Mouse (Mus musculus) Muller cell, postnatal 12 days (primary cell): Measurements from ENCODE around the gene Nt5c3b.

Experiments
- DNase-seq: peaks from one replicate; pipeline ENCODE4 v3.0.0-alpha.2; 2015; ENCODE audit errors: inconsistent ontology term

Nt5c3b gene

GRCm38 (mm10) chr11:100399727-100400538, 41.7 kb downstream of the Nt5c3b start:
- no peak for DNase-seq

GRCm38 (mm10) chr11:100399320-100399719, 42.3 kb downstream of the Nt5c3b start:
- DNase-seq, result no peak

- DNase-seq, result no peak
Observed at GRCm38 (mm10) chr11:100398517-100398916, 43.1 kb downstream of the Nt5c3b start.

- peak; percentile 100 for DNase-seq
Observed at GRCm38 (mm10) chr11:100397600-100398389, 43.8 kb downstream of the Nt5c3b start, which contains the start of gene Jup. TSS of gene Jup (minus strand) at chr11:100397763.

- DNase-seq, result no peak
Observed at GRCm38 (mm10) chr11:100396886-100397599, 44.6 kb downstream of the Nt5c3b start.

GRCm38 (mm10) chr11:100395861-100396631, 45.6 kb downstream of the Nt5c3b start:
- peak; percentile 72 for DNase-seq

GRCm38 (mm10) chr11:100395200-100395599, 46.4 kb downstream of the Nt5c3b start:
- peak; percentile 72 for DNase-seq

GRCm38 (mm10) chr11:100394353-100395074, 47.1 kb downstream of the Nt5c3b start:
- DNase-seq, result no peak

GRCm38 (mm10) chr11:100393733-100394132, 47.9 kb downstream of the Nt5c3b start:
- DNase-seq, result no peak

- no peak for DNase-seq
Observed at GRCm38 (mm10) chr11:100392958-100393357, 48.6 kb downstream of the Nt5c3b start.

- no peak for DNase-seq
Observed at GRCm38 (mm10) chr11:100391884-100392345, 49.7 kb downstream of the Nt5c3b start.

GRCm38 (mm10) chr11:100391081-100391883, 50.3 kb downstream of the Nt5c3b start:
- DNase-seq, result peak; percentile 81

- DNase-seq, result no peak
Observed at GRCm38 (mm10) chr11:100389931-100390445, 51.6 kb downstream of the Nt5c3b start.

- DNase-seq, result no peak
Observed at GRCm38 (mm10) chr11:100388588-100388987, 53.0 kb downstream of the Nt5c3b start.

- DNase-seq, result no peak
Observed at GRCm38 (mm10) chr11:100387589-100388375, 53.8 kb downstream of the Nt5c3b start.

- DNase-seq, result no peak
Observed at GRCm38 (mm10) chr11:100387111-100387510, 54.5 kb downstream of the Nt5c3b start.

- DNase-seq, result no peak
Observed at GRCm38 (mm10) chr11:100386586-100386985, 55.0 kb downstream of the Nt5c3b start.

GRCm38 (mm10) chr11:100385016-100385415, 56.6 kb downstream of the Nt5c3b start:
- DNase-seq, result no peak

GRCm38 (mm10) chr11:100382682-100383081, 58.9 kb downstream of the Nt5c3b start:
- DNase-seq, result no peak
